Mouse (Mus musculus) urinary bladder, postnatal 14 days (tissue): ENCODE data around the gene Cfap61.
"Not testable (repeated sequence)": the region's sequence is repeated elsewhere in the genome, so short reads cannot be mapped to it uniquely, and the experiment has no call there.

ENCODE experiments used
- DNase-seq: peaks from one replicate; pipeline ENCODE4 v3.0.0; 2021; ENCODE audit warnings: low spot score

Gene Cfap61

DNA sequence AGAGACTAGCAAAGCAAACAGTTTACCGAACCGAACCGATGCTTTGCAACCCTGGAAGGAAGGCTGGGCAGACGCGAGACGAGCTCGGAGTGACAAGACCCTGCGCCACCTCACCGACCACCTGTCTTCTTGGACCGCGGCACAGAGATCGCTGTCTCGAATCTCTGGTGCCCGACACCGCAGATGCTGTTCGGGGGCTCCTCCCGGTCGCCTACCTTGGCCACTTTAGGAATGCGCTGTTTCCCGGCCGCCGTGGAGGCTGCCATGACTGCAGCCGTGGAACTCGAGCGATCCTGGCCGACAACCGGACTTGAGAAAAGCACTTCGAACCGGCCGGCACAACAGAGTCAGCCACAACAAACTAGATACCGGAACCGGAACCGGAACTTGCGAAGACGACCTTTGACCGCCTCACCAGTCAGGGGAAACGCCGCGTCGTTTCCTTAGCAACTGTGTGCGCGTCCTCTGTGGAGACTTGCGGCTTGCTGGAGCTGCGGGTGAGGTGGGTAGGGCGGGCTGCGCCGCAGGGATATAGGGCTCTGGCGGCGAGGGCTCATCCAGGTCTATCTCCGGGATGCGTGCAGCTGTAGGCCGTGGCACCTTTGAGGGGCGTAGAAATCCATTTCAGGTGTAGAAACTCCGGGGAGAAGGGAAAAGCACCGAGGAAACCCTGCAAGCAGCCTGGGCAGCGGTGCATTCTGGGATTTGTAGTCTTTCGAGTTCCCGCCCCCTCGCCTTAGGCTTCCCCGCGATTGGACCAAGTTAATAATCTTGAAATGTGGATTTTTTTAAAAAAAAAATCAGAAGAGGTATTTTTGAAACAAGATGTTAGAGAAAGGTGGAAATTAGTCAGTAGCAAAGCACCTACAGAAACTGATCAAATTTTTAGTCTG is at the start of gene Cfap61, which contains the start of gene Crnkl1:
Cfap61 (plus strand) TSS at position 446 of the 893 bp plus-strand sequence.
Crnkl1 (minus strand) TSS at position 676 of the 893 bp plus-strand sequence.
- peak; percentile 94 for DNase-seq

GRCm38 (mm10) chr2:145884913-145885785 is 49.4 kb upstream of the Cfap61 start:
- peak; percentile 60 for DNase-seq

DNA sequence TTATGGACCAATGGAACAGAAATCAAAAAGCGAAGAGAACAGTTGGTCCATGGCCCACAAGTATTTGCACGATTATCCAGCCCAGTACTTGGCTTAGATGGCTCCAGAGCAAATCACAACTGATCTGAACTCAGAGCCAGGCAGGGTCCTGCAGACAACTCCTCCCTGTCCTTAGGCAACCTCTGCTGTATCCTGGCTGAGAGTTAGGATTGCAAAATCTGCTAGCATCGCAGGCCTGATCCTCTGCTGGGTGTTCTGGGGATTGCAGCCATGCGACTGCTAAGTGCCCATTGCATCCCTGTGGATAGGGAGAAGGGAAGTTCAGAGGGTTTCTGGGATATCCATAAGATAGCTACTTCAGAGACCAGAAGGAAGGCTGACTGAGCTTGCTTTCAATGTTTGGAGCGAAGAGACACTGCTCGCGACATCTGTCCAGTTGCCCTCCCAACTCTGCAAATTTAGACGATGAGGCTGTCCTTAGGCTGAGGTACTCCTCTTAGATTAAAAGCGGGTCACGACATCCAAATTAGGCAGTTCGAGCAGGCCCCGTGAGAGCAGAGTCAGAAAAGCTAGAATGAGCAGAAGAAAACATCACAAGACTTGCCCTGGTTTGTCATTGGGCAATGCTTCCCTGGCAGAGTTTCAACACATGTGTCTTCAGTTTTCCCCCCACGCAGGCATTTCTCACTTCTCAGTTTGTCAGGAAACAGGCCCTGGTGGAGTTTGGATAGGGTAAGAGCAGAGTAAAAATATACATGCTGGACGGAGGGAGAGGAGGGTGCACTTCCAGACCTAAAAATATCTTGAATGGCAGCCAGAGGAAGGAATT is 46.4 kb upstream of the Cfap61 start:
- peak; percentile 60 for DNase-seq

DNA sequence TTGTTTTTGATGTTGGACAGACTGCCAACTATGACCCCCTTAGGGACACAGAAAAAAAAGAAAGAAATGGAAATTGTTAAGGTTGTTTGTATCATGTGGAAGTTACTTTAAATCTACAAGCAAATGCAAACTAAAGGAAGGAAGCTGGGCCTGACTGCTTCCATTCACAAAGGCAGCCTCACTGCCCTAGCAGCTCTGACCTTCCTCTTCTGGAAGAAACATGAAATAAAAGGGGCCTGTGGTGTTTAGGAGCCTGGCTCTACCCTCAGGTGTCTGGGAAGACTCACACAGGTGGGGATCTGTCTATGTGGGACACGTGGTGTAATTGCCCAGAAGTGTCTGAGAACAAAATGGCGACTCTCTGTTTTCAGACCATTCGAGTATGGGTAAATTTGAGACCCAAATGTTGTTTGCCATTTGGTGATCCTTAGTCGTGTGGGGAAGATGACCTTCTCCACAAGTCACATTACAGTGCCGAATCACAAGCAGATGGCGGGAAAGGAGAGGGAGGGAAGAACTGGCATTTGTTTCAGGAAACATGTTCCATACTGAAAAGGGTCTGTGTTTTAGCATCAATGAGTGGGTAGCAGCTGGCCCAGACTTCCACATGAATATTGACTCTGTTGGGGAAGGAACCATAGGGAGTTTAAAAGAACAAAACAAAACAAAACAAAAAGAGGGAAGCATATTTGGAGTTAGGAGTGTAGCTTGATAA is 45.7 kb upstream of the Cfap61 start:
- no peak for DNase-seq

- DNase-seq = no peak
Measured at GRCm38 (mm10) chr2:145890571-145890970, 44.0 kb upstream of the Cfap61 start.

GRCm38 (mm10) chr2:145893756-145894155 is 40.8 kb upstream of the Cfap61 start:
- no peak for DNase-seq

DNA sequence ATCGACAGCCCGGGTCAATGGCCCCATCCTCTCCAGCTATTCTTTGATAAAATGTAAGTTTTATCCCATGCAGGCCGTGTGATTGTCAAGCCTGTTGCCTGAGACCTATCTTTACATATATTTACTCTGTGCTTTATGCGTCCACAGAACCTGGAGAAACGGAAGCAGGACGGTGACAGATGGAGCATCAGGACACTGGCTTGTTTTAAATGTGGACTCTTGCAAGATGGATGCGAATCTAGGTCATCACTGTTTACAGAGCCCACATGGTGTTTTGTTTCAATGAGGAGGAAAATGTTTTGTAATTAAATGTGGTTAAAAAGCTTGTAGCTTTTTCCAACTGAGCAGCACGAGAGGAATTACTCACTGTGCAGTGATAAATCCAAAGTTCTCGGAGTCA is 36.5 kb upstream of the Cfap61 start:
- no peak for DNase-seq

GRCm38 (mm10) chr2:145900318-145900717 is 34.3 kb upstream of the Cfap61 start:
- not testable (repeated sequence) for DNase-seq

GRCm38 (mm10) chr2:145901861-145902260 is 32.7 kb upstream of the Cfap61 start, which contains the start of gene Naa20:
Gene Naa20 (plus strand): TSS chr2:145902099.
- DNase-seq = no peak

- peak; percentile 91 for DNase-seq
Measured at GRCm38 (mm10) chr2:145903061-145903901, 31.3 kb upstream of the Cfap61 start.

GRCm38 (mm10) chr2:145903983-145904616 is 30.5 kb upstream of the Cfap61 start:
- DNase-seq = no peak

GRCm38 (mm10) chr2:145905156-145905555 is 29.4 kb upstream of the Cfap61 start:
- DNase-seq = no peak

GRCm38 (mm10) chr2:145905884-145906283 is 28.7 kb upstream of the Cfap61 start:
- not testable (repeated sequence) for DNase-seq

- no peak for DNase-seq
Measured at GRCm38 (mm10) chr2:145920941-145921650, 13.5 kb upstream of the Cfap61 start.

DNA sequence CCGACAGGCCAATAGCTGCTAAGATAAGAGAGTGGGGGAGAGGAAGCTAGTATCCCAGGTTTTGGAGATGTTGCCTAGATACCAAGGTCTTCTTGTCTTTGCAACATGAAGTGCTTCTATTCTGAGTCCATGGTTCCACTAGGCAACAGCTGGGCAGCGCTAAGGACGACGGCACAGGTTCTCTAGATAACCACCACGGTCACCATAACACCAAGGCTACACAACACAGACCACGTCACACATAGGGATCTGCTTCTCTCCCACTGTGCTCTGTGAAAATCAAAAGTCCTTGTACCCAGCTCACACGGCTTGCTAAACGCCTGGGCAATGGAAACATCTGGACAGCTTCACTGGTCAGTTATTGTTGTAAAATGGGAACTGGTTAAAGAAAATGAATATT is 2.4 kb downstream of the Cfap61 start:
- no peak for DNase-seq

DNA sequence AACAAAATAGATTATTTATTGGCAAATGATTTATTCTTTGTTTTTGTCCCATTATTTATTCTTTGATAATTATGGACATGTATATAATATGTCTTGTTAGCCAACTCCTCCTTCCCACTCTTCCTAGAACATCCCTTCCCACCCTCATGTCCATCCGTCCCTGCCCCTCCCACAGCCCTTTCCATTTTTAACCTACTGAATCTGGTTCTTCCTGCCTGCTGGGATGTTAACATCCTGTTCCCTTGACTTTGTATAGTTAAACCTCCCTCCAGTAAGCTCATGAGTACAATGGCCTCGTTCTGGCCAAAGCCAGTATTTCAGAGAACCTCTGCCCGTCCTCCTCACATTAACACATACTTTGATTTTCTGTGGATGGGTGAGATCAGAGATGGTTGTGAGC is 6.8 kb downstream of the Cfap61 start:
- DNase-seq = no peak

- no peak for DNase-seq
Measured at GRCm38 (mm10) chr2:145944286-145944685, 9.7 kb downstream of the Cfap61 start.

DNA sequence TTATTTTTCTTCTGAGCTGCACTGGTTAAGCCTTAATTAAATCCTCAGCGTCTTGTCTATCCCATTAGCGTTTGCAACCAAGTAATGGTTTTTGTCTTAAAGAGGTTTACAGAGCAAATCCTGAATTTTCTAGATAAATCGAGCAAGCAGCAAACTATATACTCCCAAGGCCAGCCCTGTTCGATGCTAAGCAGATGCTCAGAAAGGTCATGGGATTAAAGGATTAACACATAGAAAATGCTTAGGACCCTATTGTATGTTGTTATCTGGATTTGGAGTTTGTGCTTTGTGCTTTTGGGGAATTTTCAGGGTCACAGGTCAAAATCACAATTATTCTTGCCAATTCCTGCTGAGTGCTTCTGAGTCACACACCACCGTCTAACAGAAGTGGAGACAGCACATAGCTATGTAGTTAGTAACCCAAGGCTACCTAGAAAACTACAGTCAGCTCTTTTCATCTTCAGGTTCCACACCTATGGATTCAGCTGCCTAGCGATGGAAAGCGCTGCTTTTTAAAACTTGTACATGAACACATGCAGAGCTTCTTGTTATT is 13.9 kb downstream of the Cfap61 start:
- no peak for DNase-seq
